Mouse (Mus musculus) CH12.LX (cell line): ENCODE measurements around the gene Vsig10l. TPM values are rescaled to one million over a fixed set of nuclear protein-coding genes. Genes with fewer than 3 reads are reported as not detected.

Experiments
- DNase-seq: peaks from one replicate; pipeline ENCODE4 v3.0.0-alpha.2; 2013; ENCODE audit errors: extremely low read depth
- H3K27ac ChIP-seq: 2 replicates; pipeline ENCODE4 v1.5.1; 2012; ENCODE audit warnings: low read depth, mild to moderate bottlenecking, control low read depth, moderate library complexity; ENCODE audit not compliant: insufficient read depth
- H3K27me3 ChIP-seq: replicated peaks from 2 replicates; pipeline ENCODE3; 2012; ENCODE audit warnings: inconsistent platforms
- H3K36me3 ChIP-seq, 2 experiments: replicated peaks in 1 of 2; 2 replicates each; pipeline versions ENCODE3 to v1.6.1; 2012; ENCODE audit warnings: inconsistent platforms in 1 of 2, low read length in 1 of 2, mild to moderate bottlenecking in 1 of 2, mixed read lengths in 1 of 2, moderate library complexity in 1 of 2; ENCODE audit not compliant: control insufficient read depth in 1 of 2, insufficient read depth in 1 of 2
- H3K4me1 ChIP-seq, 2 experiments: 2 replicates each; pipeline ENCODE4 v1.6.1; 2012; ENCODE audit warnings: inconsistent platforms in 1 of 2, moderate library complexity in 1 of 2; ENCODE audit not compliant: insufficient read depth in 2 of 2, control insufficient read depth in 1 of 2
- H3K4me2 ChIP-seq: 2 replicates; pipeline ENCODE4 v1.6.1; 2012; ENCODE audit warnings: low read depth, mild to moderate bottlenecking, control low read depth; ENCODE audit not compliant: poor library complexity, insufficient read depth, severe bottlenecking
- H3K4me3 ChIP-seq, 3 experiments: fragments of 150-350 bp in 1 of 3; sonication (generic) in 1 of 3; replicated peaks in 1 of 3; 2 replicates each; pipeline versions ENCODE3 to v1.5.1; 2011 to 2012; ENCODE audit warnings: low read depth in 2 of 3, low read length in 2 of 3, mild to moderate bottlenecking in 2 of 3, moderate library complexity in 2 of 3, control low read depth in 1 of 3, improper control_type of control experiment in 1 of 3, inconsistent platforms in 1 of 3, mixed read lengths in 1 of 3; ENCODE audit not compliant: poor library complexity in 1 of 3
- H3K79me2 ChIP-seq: replicated peaks from 2 replicates; pipeline ENCODE4 v1.6.1; 2012; ENCODE audit warnings: mild to moderate bottlenecking, moderate library complexity; ENCODE audit not compliant: control insufficient read depth, poor library complexity, insufficient read depth, severe bottlenecking; ENCODE audit errors: extremely low read depth
- H3K9ac ChIP-seq: 2 replicates; pipeline ENCODE4 v1.6.1; 2012; ENCODE audit warnings: low read depth, mild to moderate bottlenecking, control low read depth, moderate library complexity; ENCODE audit not compliant: insufficient read depth
- H3K9me3 ChIP-seq: replicated peaks from 2 replicates; pipeline ENCODE3; 2012; ENCODE audit warnings: low read length, inconsistent platforms, mixed read lengths
- CHD1 ChIP-seq: IDR thresholded peaks from 2 replicates; pipeline ENCODE4 v1.6.1; 2012; ENCODE audit warnings: low read depth, low read length, improper control_type of control experiment, inconsistent platforms
- CHD2 ChIP-seq: IDR thresholded peaks from 2 replicates; pipeline ENCODE4 v1.6.1; 2011; ENCODE audit warnings: low read length, improper control_type of control experiment
- CTCF ChIP-seq, 2 experiments: IDR thresholded peaks in 1 of 2; conservative IDR thresholded peaks in 1 of 2; 2 replicates each; pipeline ENCODE4 v1.5.1; 2011 to 2012; ENCODE audit warnings: low read depth in 2 of 2, low read length in 2 of 2, improper control_type of control experiment in 1 of 2, inconsistent platforms in 1 of 2, mild to moderate bottlenecking in 1 of 2, moderate library complexity in 1 of 2
- E2F4 ChIP-seq: IDR thresholded peaks from 2 replicates; pipeline ENCODE4 v1.6.1; 2011; ENCODE audit warnings: low read depth, low read length, improper control_type of control experiment; ENCODE audit not compliant: insufficient replicate concordance
- ELF1 ChIP-seq: IDR thresholded peaks from 2 replicates; pipeline ENCODE4 v1.6.1; 2014; ENCODE audit warnings: low read depth, mild to moderate bottlenecking, inconsistent platforms, low read length, improper control_type of control experiment
- EP300 ChIP-seq: IDR thresholded peaks from 2 replicates; pipeline ENCODE4 v1.6.1; 2011; ENCODE audit warnings: low read length, improper control_type of control experiment
- GABPA ChIP-seq: IDR thresholded peaks from 2 replicates; pipeline ENCODE4 v1.6.1; 2012; ENCODE audit warnings: low read depth, low read length, improper control_type of control experiment, inconsistent platforms; ENCODE audit not compliant: insufficient replicate concordance
- HCFC1 ChIP-seq: IDR thresholded peaks from 2 replicates; pipeline ENCODE4 v1.6.1; 2012; ENCODE audit warnings: low read depth, mild to moderate bottlenecking, inconsistent platforms, low read length, improper control_type of control experiment
- IRF4 ChIP-seq: IDR thresholded peaks from 2 replicates; pipeline ENCODE4 v1.6.1; 2014; ENCODE audit warnings: low read depth, mild to moderate bottlenecking, inconsistent platforms, low read length, improper control_type of control experiment
- JUN ChIP-seq: IDR thresholded peaks from 2 replicates; pipeline ENCODE4 v1.6.1; 2011; ENCODE audit warnings: low read depth, mild to moderate bottlenecking, low read length, improper control_type of control experiment, moderate library complexity; ENCODE audit not compliant: insufficient read depth
- MAFK ChIP-seq: IDR thresholded peaks from 2 replicates; pipeline ENCODE4 v1.6.1; 2011; ENCODE audit warnings: low read length, improper control_type of control experiment; ENCODE audit not compliant: insufficient replicate concordance
- MAX ChIP-seq: IDR thresholded peaks from 2 replicates; pipeline ENCODE4 v1.6.1; 2011; ENCODE audit warnings: low read length, improper control_type of control experiment
- MAZ ChIP-seq: IDR thresholded peaks from 2 replicates; pipeline ENCODE4 v1.6.1; 2012; ENCODE audit warnings: low read depth, mild to moderate bottlenecking, inconsistent platforms, low read length, improper control_type of control experiment, moderate library complexity
- MXI1 ChIP-seq: IDR thresholded peaks from 2 replicates; pipeline ENCODE4 v1.6.1; 2011; ENCODE audit warnings: mild to moderate bottlenecking, low read depth, low read length, improper control_type of control experiment
- NRF1 ChIP-seq: IDR thresholded peaks from 2 replicates; pipeline ENCODE4 v1.6.1; 2014; ENCODE audit warnings: low read depth, mild to moderate bottlenecking, inconsistent platforms, low read length, improper control_type of control experiment, moderate library complexity
- PAX5 ChIP-seq: IDR thresholded peaks from 2 replicates; pipeline ENCODE4 v1.6.1; 2012; ENCODE audit warnings: low read length, inconsistent platforms, mixed read lengths
- POLR2AphosphoS2 ChIP-seq: IDR thresholded peaks from 2 replicates; pipeline ENCODE4 v1.6.1; 2011; ENCODE audit warnings: low read depth, low read length, improper control_type of control experiment
- RAD21 ChIP-seq: IDR thresholded peaks from 2 replicates; pipeline ENCODE4 v1.6.1; 2011; ENCODE audit warnings: low read depth, mild to moderate bottlenecking, low read length, improper control_type of control experiment, moderate library complexity
- RCOR1 ChIP-seq: conservative IDR thresholded peaks from 2 replicates; pipeline ENCODE4 v1.6.1; 2012; ENCODE audit warnings: low read depth, mild to moderate bottlenecking, inconsistent platforms, low read length, improper control_type of control experiment
- SMC3 ChIP-seq: IDR thresholded peaks from 2 replicates; pipeline ENCODE4 v1.6.1; 2011; ENCODE audit warnings: low read depth, low read length, improper control_type of control experiment
- TBP ChIP-seq: conservative IDR thresholded peaks from 2 replicates; pipeline ENCODE4 v1.6.1; 2011; ENCODE audit warnings: low read depth, low read length, improper control_type of control experiment
- UBTF ChIP-seq: IDR thresholded peaks from 2 replicates; pipeline ENCODE4 v1.6.1; 2012; ENCODE audit warnings: low read depth, mild to moderate bottlenecking, inconsistent platforms, low read length, improper control_type of control experiment, moderate library complexity
- ZC3H11A ChIP-seq: IDR thresholded peaks from 2 replicates; pipeline ENCODE4 v1.6.1; 2012; ENCODE audit warnings: low read depth, mild to moderate bottlenecking, inconsistent platforms, low read length, improper control_type of control experiment
- ZNF384 ChIP-seq: IDR thresholded peaks from 2 replicates; pipeline ENCODE4 v1.6.1; 2012; ENCODE audit warnings: low read depth, low read length, improper control_type of control experiment, inconsistent platforms
- dilution Hi-C: fragments of 300-500 bp; cut with MboI; formaldehyde crosslinking; loops from 2 replicates; pipeline ENCODE4 v1.14.3; 2020; ENCODE audit warnings: low sequenced_read_pairs; ENCODE audit not compliant: extremely low pct_unique_long_range_greater_than_20kb, extremely low pct_ligation_motif_present
- in situ Hi-C: fragments of 300-500 bp; cut with MboI; formaldehyde crosslinking; loops from 3 replicates; pipeline ENCODE4 v1.14.3; 2019; ENCODE audit warnings: low sequenced_read_pairs, low pct_ligation_motif_present, low pct_unique_long_range_greater_than_20kb, mixed read lengths
- polyA plus RNA-seq: library from polyadenylated mRNA; unstranded; fragments of >175 nt; gene quantifications from 2 replicates; pipeline ENCODE4 v1.2.1, GENCODE M21; 2012; ENCODE audit warnings: low read depth; ENCODE audit not compliant: insufficient read length
- total RNA-seq, 2 experiments: library from RNA; depleted of rRNA; stranded (reverse); fragments of 300-350 nt in 1 of 2; fragments of >200 nt in 1 of 2; gene quantifications; 2 replicates each; pipeline ENCODE4 v1.2.3; 2012 to 2014

Gene Vsig10l
- total and polyA plus RNA-seq, 3 experiments = 0.12 to 0.99 (median 0.17) TPM

GRCm38 (mm10) chr7:43441071-43441470 is 21.9 kb upstream of the Vsig10l start:
- Histone ChIP-seq H3K4me2 (no peak overlapping the region), H3K4me3 (no peak overlapping the region), H3K36me3 (no peaks in the 10 kb centered on the region)

GRCm38 (mm10) chr7:43442684-43443083 is 20.3 kb upstream of the Vsig10l start:
- peaks cover 0 to 7% of the 10 kb centered on the region in 2 experiments for H3K36me3 ChIP-seq
- H3K27me3 ChIP-seq = no peaks in the 10 kb centered on the region
- no peak overlapping the region for H3K9ac ChIP-seq
- TF ChIP-seq JUN (no peak), ELF1 (no peak), MAZ (no peak), MAFK (no peak), RAD21 (no peak), RCOR1 (no peak), ZNF384 (no peak), POLR2AphosphoS2 (no peak), NRF1 (no peak), SMC3 (no peak), CHD2 (no peak), UBTF (no peak), TBP (no peak), MAX (no peak), GABPA (no peak), IRF4 (no peak), ZC3H11A (no peak), EP300 (no peak), MXI1 (no peak)
- in situ Hi-C loops (no loop called here), dilution Hi-C loops (no loop called here)
- H3K9me3 ChIP-seq = no peaks in the 10 kb centered on the region
- no peaks in the 10 kb centered on the region; the same call in 1 of the 2 replicates for H3K79me2 ChIP-seq
- H3K4me2 ChIP-seq = no peak overlapping the region
- DNase-seq = no peak
- no peak overlapping the region for H3K27ac ChIP-seq
- H3K4me3 ChIP-seq = no peak overlapping the region
- peaks cover 21 to 54% of the 10 kb centered on the region in 2 experiments for H3K4me1 ChIP-seq

More at GRCm38 (mm10) chr7:43441071-43441470, 21.9 kb upstream of the Vsig10l start:
- H3K27ac ChIP-seq = no peak overlapping the region
- TF ChIP-seq E2F4 (no peak), GABPA (no peak), HCFC1 (no peak), TBP (no peak), PAX5 (no peak), ELF1 (no peak), MAZ (no peak), CTCF (conservative IDR thresholded peaks at IDR 0.05 in 1 of 2, IDR thresholded peaks at IDR 0.05 in 1 of 2; ENCODE audit: low read depth in 2 of 2, low read length in 2 of 2) (no peak), JUN (no peak), ZC3H11A (no peak), CHD1 (no peak), MAFK (no peak)
- no peaks in the 10 kb centered on the region for H3K79me2 ChIP-seq
- no peaks in the 10 kb centered on the region for H3K27me3 ChIP-seq
- dilution Hi-C loops (no loop called here), in situ Hi-C loops (no loop called here)
- DNase-seq = no peak
- no peak overlapping the region for H3K9ac ChIP-seq
- no peaks in the 10 kb centered on the region for H3K9me3 ChIP-seq
- peaks cover 11 to 38% of the 10 kb centered on the region in 2 experiments for H3K4me1 ChIP-seq
